Mouse (Mus musculus) midbrain, postnatal 0 days (tissue): ENCODE measurements around the gene Upk2. TPM values are rescaled to one million over a fixed set of nuclear protein-coding genes. Genes with fewer than 3 reads are reported as not detected.
"Not testable (repeated sequence)": the region's sequence is repeated elsewhere in the genome, so short reads cannot be mapped to it uniquely, and the experiment has no call there.

Source experiments
- ATAC-seq: fragments of 200-750 bp; cut with Nextera tagmentation; 2 replicates; pipeline ENCODE4 v1.8.0; 2017; ENCODE audit warnings: moderate number of reproducible peaks, mild to moderate bottlenecking, moderate TSS enrichment, moderate library complexity; ENCODE audit not compliant: low FRiP score
- DNase-seq: peaks from one replicate; pipeline ENCODE4 v3.0.0-alpha.2; 2015; ENCODE audit warnings: low spot score
- H3K27ac ChIP-seq: fragments of 300-500 bp; sonication (generic); 2 replicates; pipeline ENCODE4 v1.5.1; 2014; ENCODE audit warnings: low read depth, mild to moderate bottlenecking, low read length, mixed read lengths
- H3K27me3 ChIP-seq: fragments of 300-500 bp; sonication (generic); 2 replicates; pipeline ENCODE4 v1.6.1; 2014; ENCODE audit warnings: low read length, control low read depth, mixed read lengths; ENCODE audit not compliant: insufficient read depth
- H3K36me3 ChIP-seq: fragments of 300-500 bp; sonication (generic); 2 replicates; pipeline ENCODE4 v1.6.1; 2014; ENCODE audit warnings: low read length, control low read depth, mixed read lengths; ENCODE audit not compliant: insufficient read depth
- H3K4me1 ChIP-seq: fragments of 300-500 bp; sonication (generic); 2 replicates; pipeline ENCODE4 v1.6.1; 2014; ENCODE audit warnings: mild to moderate bottlenecking, control low read depth, antibody characterized with exemption, low read length, mixed read lengths; ENCODE audit not compliant: insufficient read depth
- H3K4me2 ChIP-seq: fragments of 300-500 bp; sonication (generic); 2 replicates; pipeline ENCODE4 v1.6.1; 2014; ENCODE audit warnings: low read depth, mild to moderate bottlenecking, low read length, mixed read lengths; ENCODE audit not compliant: poor library complexity, severe bottlenecking
- H3K4me3 ChIP-seq: fragments of 300-500 bp; sonication (generic); 2 replicates; pipeline ENCODE4 v1.5.1; 2014; ENCODE audit warnings: low read depth, mild to moderate bottlenecking, low read length, moderate library complexity
- H3K9ac ChIP-seq: fragments of 300-500 bp; sonication (generic); replicated peaks from 2 replicates; pipeline ENCODE4 v1.6.1; 2014; ENCODE audit warnings: mild to moderate bottlenecking, low read length, moderate library complexity, mixed read lengths; ENCODE audit not compliant: poor library complexity, severe bottlenecking
- H3K9me3 ChIP-seq: fragments of 300-500 bp; sonication (generic); 2 replicates; pipeline ENCODE4 v1.6.1; 2016; ENCODE audit warnings: low read length, control low read depth
- CTCF ChIP-seq: IDR thresholded peaks from 2 replicates; pipeline ENCODE4 v1.5.1; 2016; ENCODE audit warnings: antibody characterized with exemption, mild to moderate bottlenecking
- WGBS: fragments of 180-500 bp; shearing (Covaris S2); extraction: QIAGEN DNeasy Blood & Tissue Kit; methylation state at CpG from one replicate; pipeline ENCODE4 v1.1.7; 2014; 5-methylcytosine and 5-hydroxymethylcytosine counted together
- polyA plus RNA-seq: library from polyadenylated mRNA; unstranded; fragments of >200 nt; fragmentation: Nextera tagmentation; extraction: Ambion mirVana; gene quantifications from 2 replicates; pipeline ENCODE4 v1.2.1, GENCODE M21; 2015
- total RNA-seq: library from RNA; depleted of rRNA; stranded (reverse); fragments of >200 nt; gene quantifications from 2 replicates; pipeline ENCODE4 v1.2.3, GENCODE M21; 2014

Upk2 gene
- total and polyA plus RNA-seq, 2 experiments from 2014 or later, result not detected

GRCm38 (mm10) chr9:44417892-44418363 lies 36.8 kb downstream of the Upk2 start:
- Histone ChIP-seq H3K4me3 (peak overlapping the region; percentile 76), H3K9ac (peak overlapping the region; percentile 74), H3K36me3 (peaks cover 5% of the 10 kb centered on the region), H3K27me3 (no peaks in the 10 kb centered on the region), H3K9me3 (no peaks in the 10 kb centered on the region), H3K4me1 (no peaks in the 10 kb centered on the region), H3K4me2 (peak overlapping the region; percentile 97), H3K27ac (peak overlapping the region; percentile 70)
- DNase-seq (peak; percentile 96), ATAC-seq (peak; percentile 89)
- peak; percentile 82 for TF ChIP-seq CTCF
- WGBS, result under 1% methylated on average over 38 of the region's 38 CpGs

GRCm38 (mm10) chr9:44417156-44417891 lies 37.5 kb downstream of the Upk2 start:
- Histone ChIP-seq H3K4me2 (peak overlapping the region; percentile 97), H3K9ac (peak overlapping the region; percentile 74), H3K36me3 (peaks cover 11% of the 10 kb centered on the region), H3K4me3 (peak overlapping the region; percentile 76), H3K27me3 (no peaks in the 10 kb centered on the region), H3K27ac (0 out of 2 replicates have a peak overlapping the region, but pooled peaks have one; percentile 70), H3K4me1 (no peaks in the 10 kb centered on the region), H3K9me3 (no peaks in the 10 kb centered on the region)
- DNase-seq (no peak), ATAC-seq (peak; percentile 54; the same call in 1 of the 2 replicates)
- WGBS, result 9% methylated on average over 24 of the region's 26 CpGs
- no peak for TF ChIP-seq CTCF

- H3K4me2 ChIP-seq, result no peak overlapping the region
- H3K27ac ChIP-seq, result no peak overlapping the region
- no peak for DNase-seq
- peaks cover 32% of the 10 kb centered on the region for H3K36me3 ChIP-seq
- H3K4me1 ChIP-seq, result no peaks in the 10 kb centered on the region
- no peak for ATAC-seq
- H3K9me3 ChIP-seq, result no peaks in the 10 kb centered on the region
- TF ChIP-seq CTCF, result no peak
- H3K9ac ChIP-seq, result no peak overlapping the region
- no peak overlapping the region for H3K4me3 ChIP-seq
- WGBS, result 83% methylated on average over 2 of the region's 2 CpGs
- H3K27me3 ChIP-seq, result no peaks in the 10 kb centered on the region
Measured at GRCm38 (mm10) chr9:44412781-44413180, 42.0 kb downstream of the Upk2 start.

- no peak for TF ChIP-seq CTCF
- Histone ChIP-seq H3K36me3 (peaks cover 32% of the 10 kb centered on the region), H3K4me2 (no peak overlapping the region), H3K9ac (no peak overlapping the region), H3K27me3 (no peaks in the 10 kb centered on the region), H3K27ac (no peak overlapping the region), H3K4me3 (no peak overlapping the region), H3K9me3 (no peaks in the 10 kb centered on the region), H3K4me1 (no peaks in the 10 kb centered on the region)
- ATAC-seq (no peak), DNase-seq (no peak)
- WGBS, result 86% methylated on average over 4 of the region's 4 CpGs
Measured at GRCm38 (mm10) chr9:44412306-44412705, 42.5 kb downstream of the Upk2 start.

GRCm38 (mm10) chr9:44411601-44412130 lies 43.1 kb downstream of the Upk2 start:
- no peak for TF ChIP-seq CTCF
- no peaks in the 10 kb centered on the region for H3K9me3 ChIP-seq
- no peaks in the 10 kb centered on the region for H3K4me1 ChIP-seq
- no peaks in the 10 kb centered on the region for H3K27me3 ChIP-seq
- 87% methylated on average over 1 of the region's 1 CpGs for WGBS
- no peak overlapping the region for H3K9ac ChIP-seq
- peaks cover 32% of the 10 kb centered on the region for H3K36me3 ChIP-seq
- no peak overlapping the region for H3K27ac ChIP-seq
- DNase-seq, result no peak
- no peak overlapping the region for H3K4me2 ChIP-seq
- ATAC-seq, result no peak
- no peak overlapping the region for H3K4me3 ChIP-seq

GRCm38 (mm10) chr9:44410647-44411336 lies 44.0 kb downstream of the Upk2 start:
- Histone ChIP-seq H3K9me3 (no peaks in the 10 kb centered on the region), H3K4me2 (no peak overlapping the region), H3K9ac (no peak overlapping the region), H3K4me3 (no peak overlapping the region), H3K4me1 (no peaks in the 10 kb centered on the region), H3K27ac (no peak overlapping the region), H3K27me3 (no peaks in the 10 kb centered on the region), H3K36me3 (peaks cover 32% of the 10 kb centered on the region)
- 86% methylated on average over 2 of the region's 2 CpGs for WGBS
- DNase-seq (no peak), ATAC-seq (no peak)
- TF ChIP-seq CTCF, result no peak

GRCm38 (mm10) chr9:44408693-44409092 lies 46.1 kb downstream of the Upk2 start:
- 85% methylated on average over 9 of the region's 9 CpGs for WGBS
- H3K4me3 ChIP-seq, result peak overlapping the region; percentile 71
- DNase-seq, H3K27me3 ChIP-seq, H3K9ac ChIP-seq, H3K27ac ChIP-seq, H3K9me3 ChIP-seq, H3K4me1 ChIP-seq, ATAC-seq: not testable (repeated sequence)
- peaks cover 42% of the 10 kb centered on the region for H3K36me3 ChIP-seq
- peak overlapping the region; percentile 56 for H3K4me2 ChIP-seq
